Mouse (Mus musculus): ENCODE measurements around the gene Col4a3. TPM values are rescaled to one million over a fixed set of nuclear protein-coding genes. Genes with fewer than 3 reads are reported as not detected.

Gene Col4a3
- total and polyA plus RNA-seq, 2 experiments from 2014 or later = 0.27 to 0.35 TPM

- ATAC-seq (ENCODE audit: low FRiP score) (no peak), DNase-seq (ENCODE audit: low spot score) (no peak)
- no peak for TF ChIP-seq CTCF (IDR thresholded peaks at IDR 0.05)
- Histone ChIP-seq H3K36me3 (ENCODE audit: insufficient read depth, low read length) (no peaks in the 10 kb centered on the region), H3K27me3 (ENCODE audit: insufficient read depth, low read length) (0 out of 2 replicates have a peak, but pooled peaks cover 3% of the 10 kb centered on the region), H3K4me1 (ENCODE audit: insufficient read depth, low read length) (no peaks in the 10 kb centered on the region; the same call in 1 of the 2 replicates), H3K4me2 (ENCODE audit: low read depth, low read length, poor library complexity, severe bottlenecking) (no peak overlapping the region), H3K9ac (replicated peaks; ENCODE audit: low read length, poor library complexity, severe bottlenecking) (no peak overlapping the region), H3K4me3 (ENCODE audit: low read depth, low read length) (no peak overlapping the region), H3K27ac (ENCODE audit: low read depth, low read length) (no peak overlapping the region), H3K9me3 (ENCODE audit: low read length) (no peaks in the 10 kb centered on the region)
- WGBS = 80% methylated on average over 4 of the region's 4 CpGs
Measured at GRCm38 (mm10) chr1:82590266-82590665, 3.5 kb downstream of the Col4a3 start.

GRCm38 (mm10) chr1:82596864-82597596, 10.3 kb downstream of the Col4a3 start:
- Histone ChIP-seq H3K36me3 (ENCODE audit: insufficient read depth, low read length) (no peaks in the 10 kb centered on the region), H3K4me3 (ENCODE audit: low read depth, low read length) (no peak overlapping the region), H3K9ac (replicated peaks; ENCODE audit: low read length, poor library complexity, severe bottlenecking) (no peak overlapping the region), H3K27ac (ENCODE audit: low read depth, low read length) (no peak overlapping the region), H3K9me3 (ENCODE audit: low read length) (no peaks in the 10 kb centered on the region), H3K4me2 (ENCODE audit: low read depth, low read length, poor library complexity, severe bottlenecking) (no peak overlapping the region), H3K4me1 (ENCODE audit: insufficient read depth, low read length) (no peaks in the 10 kb centered on the region), H3K27me3 (ENCODE audit: insufficient read depth, low read length) (no peaks in the 10 kb centered on the region)
- TF ChIP-seq CTCF (IDR thresholded peaks at IDR 0.05) = no peak
- ATAC-seq (ENCODE audit: low FRiP score) (no peak), DNase-seq (ENCODE audit: low spot score) (no peak)
- 73% methylated on average over 6 of the region's 6 CpGs for WGBS

- WGBS = 78% methylated on average over 7 of the region's 7 CpGs
- no peak for ATAC-seq (ENCODE audit: low FRiP score)
Measured at GRCm38 (mm10) chr1:82603198-82603950, 16.7 kb downstream of the Col4a3 start.

GRCm38 (mm10) chr1:82605347-82605746, 18.6 kb downstream of the Col4a3 start:
- Histone ChIP-seq H3K4me3 (ENCODE audit: low read depth, low read length) (no peak overlapping the region), H3K27ac (ENCODE audit: low read depth, low read length) (no peak overlapping the region), H3K27me3 (ENCODE audit: insufficient read depth, low read length) (no peaks in the 10 kb centered on the region), H3K9me3 (ENCODE audit: low read length) (no peaks in the 10 kb centered on the region), H3K4me2 (ENCODE audit: low read depth, low read length, poor library complexity, severe bottlenecking) (no peak overlapping the region), H3K9ac (replicated peaks; ENCODE audit: low read length, poor library complexity, severe bottlenecking) (no peak overlapping the region), H3K36me3 (ENCODE audit: insufficient read depth, low read length) (no peaks in the 10 kb centered on the region), H3K4me1 (ENCODE audit: insufficient read depth, low read length) (no peaks in the 10 kb centered on the region)
- DNase-seq (ENCODE audit: low spot score) (no peak), ATAC-seq (ENCODE audit: low FRiP score) (peak; percentile 62; the same call in 1 of the 2 replicates)
- 89% methylated on average over 7 of the region's 7 CpGs for WGBS
- no peak for TF ChIP-seq CTCF (IDR thresholded peaks at IDR 0.05)

More at GRCm38 (mm10) chr1:82603198-82603950, 16.7 kb downstream of the Col4a3 start:
- no peaks in the 10 kb centered on the region for H3K27me3 ChIP-seq (ENCODE audit: insufficient read depth, low read length)
- no peak overlapping the region for H3K4me3 ChIP-seq (ENCODE audit: low read depth, low read length)
- TF ChIP-seq CTCF (IDR thresholded peaks at IDR 0.05) = no peak
- H3K4me1 ChIP-seq (ENCODE audit: insufficient read depth, low read length) = no peaks in the 10 kb centered on the region
- no peaks in the 10 kb centered on the region for H3K9me3 ChIP-seq (ENCODE audit: low read length)
- no peak overlapping the region for H3K9ac ChIP-seq (replicated peaks; ENCODE audit: low read length, poor library complexity, severe bottlenecking)
- no peak overlapping the region for H3K4me2 ChIP-seq (ENCODE audit: low read depth, low read length, poor library complexity, severe bottlenecking)
- no peak overlapping the region for H3K27ac ChIP-seq (ENCODE audit: low read depth, low read length)
- DNase-seq (ENCODE audit: low spot score) = no peak
- no peaks in the 10 kb centered on the region for H3K36me3 ChIP-seq (ENCODE audit: insufficient read depth, low read length)

- Histone ChIP-seq H3K27me3 (ENCODE audit: insufficient read depth, low read length) (no peaks in the 10 kb centered on the region), H3K9ac (replicated peaks; ENCODE audit: low read length, poor library complexity, severe bottlenecking) (no peak overlapping the region), H3K4me3 (ENCODE audit: low read depth, low read length) (no peak overlapping the region), H3K36me3 (ENCODE audit: insufficient read depth, low read length) (no peaks in the 10 kb centered on the region), H3K4me1 (ENCODE audit: insufficient read depth, low read length) (no peaks in the 10 kb centered on the region), H3K4me2 (ENCODE audit: low read depth, low read length, poor library complexity, severe bottlenecking) (no peak overlapping the region), H3K9me3 (ENCODE audit: low read length) (no peaks in the 10 kb centered on the region), H3K27ac (ENCODE audit: low read depth, low read length) (no peak overlapping the region)
- ATAC-seq (ENCODE audit: low FRiP score) (no peak), DNase-seq (ENCODE audit: low spot score) (peak; percentile 7)
- no peak for TF ChIP-seq CTCF (IDR thresholded peaks at IDR 0.05)
- 92% methylated on average over 7 of the region's 7 CpGs for WGBS
Measured at GRCm38 (mm10) chr1:82605856-82606255, 19.1 kb downstream of the Col4a3 start.

Data from midbrain, postnatal 0 days (tissue).